Mouse (Mus musculus) liver, postnatal 0 days (tissue): ENCODE measurements around the gene Ddx52.

Experiments used
- CTCF ChIP-seq: sonication (generic); IDR thresholded peaks from 2 replicates; pipeline ENCODE4 v1.5.1; 2016; ENCODE audit warnings: antibody characterized with exemption, low read depth
- EP300 ChIP-seq: IDR thresholded peaks from 2 replicates; pipeline ENCODE4 v1.6.1; 2016; ENCODE audit warnings: antibody characterized with exemption, low read depth, mild to moderate bottlenecking

DNA sequence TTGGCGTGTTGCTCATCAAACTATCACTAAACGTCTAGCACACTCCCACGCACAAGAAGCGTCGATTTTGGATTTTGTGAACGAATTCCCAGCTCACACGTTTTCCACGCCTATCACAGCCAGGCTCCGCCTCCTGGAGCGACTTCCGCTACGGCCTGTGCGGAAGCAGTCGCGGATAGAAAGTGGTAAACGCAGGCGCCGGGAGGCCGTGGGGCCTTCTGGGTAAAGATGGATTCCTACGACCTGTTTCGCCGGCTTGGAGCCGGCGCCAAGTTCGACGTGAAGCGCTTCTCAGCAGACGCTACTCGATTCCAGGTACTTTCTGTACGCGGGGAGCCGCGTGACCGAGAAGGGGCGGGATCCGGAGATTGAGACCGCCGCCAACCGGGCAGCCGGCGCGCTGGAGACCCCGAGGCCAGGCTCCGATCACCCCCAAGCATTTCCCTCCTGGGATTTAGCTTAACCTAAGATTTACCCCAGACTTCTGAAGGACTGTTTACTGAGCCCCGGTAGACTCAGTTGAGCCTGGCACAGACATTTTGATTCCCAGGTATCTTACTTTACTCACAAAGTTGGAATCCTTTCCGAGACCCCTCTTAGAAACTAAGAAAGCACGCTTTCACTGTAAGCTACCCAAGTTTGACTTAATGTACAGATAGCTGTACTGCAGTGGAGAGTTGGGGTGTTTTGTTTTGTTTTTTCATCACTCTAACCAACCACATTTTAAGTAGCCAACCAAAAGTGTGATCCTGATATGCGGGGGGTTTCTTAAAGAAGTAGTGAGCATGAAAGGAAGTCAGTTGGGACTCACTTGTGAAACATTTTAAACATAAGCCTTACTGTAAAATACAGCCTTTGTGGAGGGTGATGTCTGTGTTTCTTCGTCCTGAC, at the start of gene Ddx52:
- no peak for TF ChIP-seq CTCF
- TF ChIP-seq EP300, result no peak
